Mouse (Mus musculus) ovary, adult 18-20 months (tissue): ENCODE results near the gene Obsl1.

Experiments
- DNase-seq: peaks from one replicate; pipeline ENCODE4 v3.0.0; 2022; ENCODE audit warnings: low spot score, mixed read lengths

Gene Obsl1

DNA sequence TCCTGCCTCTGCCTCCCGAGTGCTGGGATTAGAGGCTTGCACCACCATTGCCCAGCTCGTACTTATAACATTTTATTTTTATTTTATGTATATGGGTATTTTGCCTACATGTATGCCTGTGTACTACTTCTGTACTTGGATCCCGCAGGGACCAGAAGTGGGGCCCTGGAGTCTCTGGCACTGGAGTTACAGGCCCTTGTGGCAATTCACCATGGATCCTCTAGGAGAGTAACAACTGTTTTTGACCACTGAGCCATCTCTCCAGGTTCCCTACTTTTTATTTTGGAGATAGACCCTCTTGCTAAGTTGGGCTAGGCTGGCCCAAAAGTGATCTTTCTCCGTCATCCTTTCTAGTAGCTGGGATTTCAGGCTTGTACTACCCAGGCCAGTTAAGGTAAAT, 12.2 kb upstream of the Obsl1 start:
- no peak for DNase-seq

DNA sequence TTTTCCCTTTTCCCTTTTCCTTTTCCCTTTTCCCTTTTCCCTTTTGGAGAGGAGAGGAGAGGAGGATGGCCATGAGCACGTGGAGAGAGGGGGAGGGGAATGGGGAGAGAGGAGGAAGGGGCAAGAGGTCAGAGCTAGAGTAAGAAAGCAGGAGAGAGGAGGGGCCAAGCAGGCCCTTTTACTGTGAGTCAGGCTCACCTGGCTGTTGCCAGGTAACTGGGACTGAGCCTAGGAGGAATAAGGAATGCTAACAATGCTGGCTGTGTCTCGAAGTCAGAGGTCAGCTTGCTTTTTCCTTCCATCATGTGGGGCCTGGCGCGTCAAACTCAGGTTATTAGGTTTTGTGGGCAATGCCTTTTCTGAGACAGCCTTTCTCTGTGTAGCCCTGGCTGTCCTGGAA, 11.7 kb upstream of the Obsl1 start:
- DNase-seq: no peak

DNA sequence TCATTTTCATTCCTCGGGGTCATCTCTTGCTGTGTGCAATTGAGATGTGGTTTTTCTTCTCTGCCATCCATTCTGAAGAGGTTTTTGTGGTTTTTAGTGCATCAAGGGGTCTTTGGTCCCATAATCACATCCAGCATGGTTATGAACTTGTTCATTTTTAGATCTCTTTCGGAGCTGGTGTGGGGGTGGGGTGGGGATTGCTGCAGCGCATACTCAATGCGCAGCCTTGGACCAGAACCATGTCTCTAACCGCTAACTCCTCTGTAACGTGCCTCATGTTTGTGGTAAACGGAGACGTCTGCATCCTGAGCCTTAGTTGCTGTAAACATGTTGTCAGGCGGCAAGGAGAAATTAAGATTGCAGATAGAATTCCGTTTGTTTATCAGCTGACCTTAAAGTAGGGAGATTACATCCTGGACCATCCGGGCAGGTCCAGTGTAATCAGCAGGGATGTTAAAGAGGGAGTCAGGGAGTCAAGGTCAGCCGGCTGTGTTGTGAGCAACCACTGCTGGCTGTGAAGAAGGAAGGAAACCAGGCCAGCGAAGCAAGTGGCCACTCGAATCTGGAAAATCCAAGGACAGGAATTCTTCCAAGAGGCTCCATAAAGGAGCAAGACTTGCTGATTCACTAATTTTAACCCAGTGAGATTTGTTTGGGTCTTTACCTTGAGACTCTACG, 10.6 kb upstream of the Obsl1 start:
- DNase-seq: peak; percentile 87

DNA sequence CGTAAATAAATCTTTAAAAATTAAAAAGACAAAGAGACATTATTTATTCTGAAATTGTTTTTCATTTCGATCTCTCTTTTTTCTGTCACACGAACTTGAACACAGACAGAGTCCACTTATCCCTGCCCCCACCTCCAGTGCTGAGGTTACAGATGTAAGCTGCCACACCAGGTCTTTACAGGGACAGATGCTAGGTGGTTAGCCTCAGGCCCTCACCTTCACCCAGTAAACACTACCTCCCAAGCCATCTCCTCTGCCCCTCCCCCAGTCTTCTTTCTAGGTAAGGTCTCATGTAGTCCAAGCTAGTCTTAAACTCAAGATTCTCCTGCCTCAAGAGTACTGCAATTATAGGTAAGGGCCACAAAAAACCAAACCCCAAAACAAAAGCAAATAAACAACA, 6.3 kb upstream of the Obsl1 start:
- DNase-seq: no peak

DNA sequence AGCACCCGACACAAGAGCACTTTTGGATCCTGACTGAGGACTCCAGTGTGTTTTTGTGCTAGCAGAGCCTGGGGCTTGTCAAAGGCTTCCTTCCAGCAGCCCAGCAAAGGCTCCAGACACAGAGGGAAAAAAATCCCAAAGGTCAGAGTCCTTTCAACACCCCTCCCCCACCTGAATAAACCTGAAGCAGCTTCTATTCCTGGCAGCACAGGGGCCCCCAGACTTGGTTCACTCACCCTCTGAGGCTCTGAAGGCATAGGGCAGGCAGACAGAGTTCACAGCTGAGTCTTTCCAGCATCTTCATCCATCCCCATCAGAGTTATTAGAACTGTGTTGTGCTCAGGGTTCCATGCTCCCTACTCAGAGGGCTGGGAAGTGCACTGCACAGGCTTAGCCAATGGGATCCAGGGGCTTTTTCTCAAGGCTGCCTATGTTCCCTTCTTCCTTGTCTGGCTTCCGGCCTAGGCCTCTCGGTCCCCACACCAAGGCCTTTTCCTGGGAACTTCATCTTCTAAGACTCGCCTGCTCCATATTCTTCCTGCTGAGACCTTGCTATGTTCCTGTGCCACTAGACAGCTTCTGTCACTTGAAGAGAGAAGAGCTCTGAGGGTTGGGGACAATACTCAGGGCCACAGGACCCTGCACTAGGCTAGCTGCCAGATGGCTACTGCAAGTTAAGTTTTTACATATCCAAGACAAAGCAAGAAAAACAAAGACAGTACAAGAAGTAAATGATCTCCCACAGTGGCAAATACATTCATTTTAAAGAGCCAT, 5.4 kb upstream of the Obsl1 start:
- no peak for DNase-seq

DNA sequence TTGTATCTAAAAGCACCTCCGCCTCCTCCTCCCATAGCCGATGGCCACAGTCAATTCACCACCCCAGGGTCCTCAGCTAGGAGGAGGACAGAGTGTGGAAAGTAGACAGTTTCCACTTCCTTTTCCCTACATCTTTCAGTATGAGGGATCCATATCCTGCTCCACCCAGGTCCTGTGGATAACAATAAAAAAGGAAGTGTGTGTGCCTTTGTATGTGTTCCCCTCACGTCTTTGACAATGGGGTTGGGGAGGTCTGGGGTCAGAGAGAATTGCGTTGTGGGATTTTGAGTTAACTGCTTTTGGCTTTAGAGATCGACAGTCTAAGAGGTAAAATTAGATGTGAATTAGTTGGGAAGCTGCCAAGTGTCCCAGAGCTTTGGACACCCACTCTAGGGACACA, 3.9 kb upstream of the Obsl1 start:
- DNase-seq: no peak

DNA sequence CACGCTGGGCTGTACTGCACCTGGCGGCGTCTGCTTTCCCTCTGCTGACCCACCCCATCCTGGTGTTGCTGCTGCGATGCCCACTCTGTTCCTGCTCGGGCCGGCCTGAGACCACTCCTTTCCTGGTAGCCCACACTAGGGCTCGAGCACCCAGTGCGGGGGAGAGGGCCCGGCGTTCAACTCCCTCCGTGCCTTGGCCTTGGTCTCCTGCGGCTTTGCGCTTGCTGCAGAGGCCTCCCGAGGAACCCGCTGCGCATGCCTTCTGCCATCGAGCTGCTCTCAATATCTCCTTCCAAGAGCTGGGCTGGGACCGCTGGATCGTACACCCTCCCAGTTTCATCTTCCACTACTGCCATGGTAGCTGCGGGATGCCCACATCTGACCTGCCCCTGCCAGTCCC, 3.3 kb upstream of the Obsl1 start:
- DNase-seq: peak; percentile 67

DNA sequence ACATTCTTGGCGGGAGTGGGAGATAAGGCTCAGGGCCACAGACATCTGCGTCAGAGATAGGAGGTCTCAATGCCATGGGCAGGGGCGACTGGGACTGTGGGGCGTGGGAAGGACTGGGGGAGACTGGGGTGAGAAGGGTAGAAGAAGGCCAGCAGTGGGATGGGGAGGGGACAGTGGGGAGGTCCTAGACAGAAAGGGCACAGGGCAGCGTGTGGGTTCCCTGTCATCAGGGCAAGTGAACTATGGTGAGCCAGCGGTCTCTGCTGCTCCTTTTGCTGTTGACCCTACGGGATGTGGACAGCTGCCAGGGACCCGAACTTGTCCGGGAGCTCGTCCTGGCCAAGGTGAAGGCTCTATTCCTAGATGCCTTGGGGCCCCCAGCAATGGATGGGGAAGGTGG, 754 bp upstream of the Obsl1 start, which contains the start of gene Inha:
TSS of gene Inha (plus strand) at position 72 of the 400 bp plus-strand sequence.
- peak; percentile 90 for DNase-seq

DNA sequence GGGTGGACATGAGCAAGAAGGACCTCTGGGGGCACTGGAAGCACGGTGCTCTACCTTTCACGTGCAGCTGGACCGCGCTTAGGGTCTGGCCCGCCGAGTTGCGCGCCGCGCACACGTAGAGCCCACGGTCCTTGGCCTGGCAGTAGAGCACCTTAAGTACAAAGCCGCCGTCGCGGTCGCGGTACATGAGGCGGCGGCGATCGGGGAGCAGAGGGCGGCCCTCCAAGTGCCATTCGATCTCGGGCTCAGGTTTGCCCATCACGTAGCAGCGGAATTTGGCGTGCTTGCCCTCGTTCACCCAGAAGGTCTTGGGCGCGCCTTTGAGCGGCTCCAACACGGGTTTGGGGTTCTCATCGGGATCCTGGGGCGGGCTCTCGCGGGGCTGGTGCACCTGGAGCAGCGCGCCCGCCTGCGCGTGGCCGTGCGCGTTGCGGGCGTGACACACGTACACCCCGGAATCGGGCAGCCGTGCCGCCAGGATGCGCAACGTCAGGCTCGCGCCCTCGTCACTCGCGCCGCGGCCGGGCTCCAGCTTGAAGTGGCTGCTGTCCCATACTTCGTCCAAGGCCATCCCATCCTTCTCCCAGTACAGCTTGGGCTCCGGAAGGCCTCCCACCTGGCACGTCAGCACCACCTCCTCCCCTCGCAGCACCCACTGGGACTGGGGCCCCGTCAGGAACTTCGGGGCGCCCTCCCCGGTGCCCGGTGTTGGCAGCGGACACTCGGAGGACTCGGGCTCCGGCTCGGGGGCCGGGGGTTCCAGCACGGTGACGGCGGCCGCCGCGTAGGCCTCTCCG, 895 bp downstream of the Obsl1 start:
- DNase-seq: peak; percentile 60

DNA sequence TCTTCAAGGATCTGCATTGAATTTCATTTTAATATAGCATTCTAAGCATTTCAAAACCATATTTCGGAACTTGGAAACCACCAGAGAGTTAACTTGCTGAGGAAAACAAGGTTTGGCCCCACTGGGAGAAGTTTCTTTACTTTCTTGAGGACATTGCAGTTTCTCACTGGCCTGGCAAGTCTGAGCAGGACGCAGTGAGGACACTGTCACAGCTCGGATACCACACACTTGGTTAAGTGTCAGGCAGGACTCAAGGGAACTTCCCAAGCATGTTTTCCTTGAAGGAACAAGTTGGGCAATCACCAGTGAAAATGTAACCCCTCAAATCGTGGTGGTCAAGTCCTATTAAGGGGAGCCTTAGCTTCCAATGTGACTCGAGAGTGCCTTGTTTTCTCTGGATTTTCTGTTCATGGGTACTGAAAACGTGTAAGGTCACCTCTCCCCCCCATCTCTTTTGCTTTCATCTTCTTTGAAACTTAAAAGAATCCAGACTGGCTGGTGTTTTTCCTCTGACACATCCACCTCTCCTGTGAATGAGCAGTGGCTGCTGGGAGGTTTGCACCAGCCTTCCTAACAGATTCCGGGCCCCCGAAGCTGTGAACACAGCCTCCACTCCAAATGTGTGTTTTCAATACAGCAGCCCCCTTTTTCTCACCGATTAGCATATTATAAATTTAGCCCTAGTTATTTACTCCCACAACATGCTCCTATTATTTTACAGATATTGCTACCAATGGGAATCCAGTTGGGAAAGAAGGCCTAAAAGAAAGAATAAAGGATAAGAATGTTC, 1.8 kb downstream of the Obsl1 start:
- DNase-seq: no peak

DNA sequence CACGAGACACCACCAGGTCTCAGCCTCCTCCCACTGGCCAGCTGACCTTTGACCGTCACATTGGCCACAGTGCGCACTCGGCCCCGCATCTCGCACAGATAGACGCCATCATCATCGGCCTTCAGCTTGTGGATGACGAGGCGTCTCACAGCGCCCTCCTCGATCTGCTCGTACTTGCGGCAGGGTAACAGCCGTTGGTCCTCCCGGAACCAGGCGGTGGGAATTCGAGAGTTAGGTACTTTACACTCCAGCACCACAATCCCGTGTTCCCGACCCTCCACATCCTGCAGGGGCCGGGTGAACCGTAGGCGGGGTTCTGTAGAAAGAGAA, 2.6 kb downstream of the Obsl1 start:
- DNase-seq: no peak

DNA sequence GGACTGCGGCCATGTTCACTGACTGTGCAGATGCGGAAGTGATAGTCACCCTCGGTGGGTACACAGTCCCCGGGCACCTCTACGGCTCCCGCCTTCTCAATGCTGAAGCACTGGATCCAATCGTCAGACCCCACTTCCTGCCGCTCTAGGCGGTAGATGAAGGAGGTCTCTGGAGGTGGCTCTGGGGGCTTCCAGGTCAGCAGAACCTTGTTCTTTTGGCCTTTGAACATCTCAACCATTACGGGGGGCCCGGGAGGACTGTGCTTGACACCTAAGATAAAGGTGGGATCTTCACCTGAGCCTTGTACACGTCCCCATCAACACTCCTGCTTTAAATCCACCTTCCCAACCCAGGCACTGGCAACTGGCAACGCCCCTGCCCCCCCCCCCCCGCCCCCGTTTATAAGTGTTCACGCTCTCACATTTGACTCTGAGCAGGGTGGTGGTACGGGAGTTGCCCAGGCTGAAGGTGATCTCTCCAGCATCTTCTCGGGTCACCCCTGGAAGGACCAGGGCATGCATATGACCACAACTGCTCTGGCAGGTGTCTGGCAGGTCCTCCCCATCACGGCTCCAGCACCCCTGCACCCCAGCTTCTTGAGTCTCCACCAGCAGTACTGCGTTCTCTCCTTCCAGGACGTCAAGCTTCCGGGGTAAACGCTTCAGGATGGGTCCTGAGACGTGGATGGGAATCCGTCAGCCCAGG, 3.2 kb downstream of the Obsl1 start:
- no peak for DNase-seq

DNA sequence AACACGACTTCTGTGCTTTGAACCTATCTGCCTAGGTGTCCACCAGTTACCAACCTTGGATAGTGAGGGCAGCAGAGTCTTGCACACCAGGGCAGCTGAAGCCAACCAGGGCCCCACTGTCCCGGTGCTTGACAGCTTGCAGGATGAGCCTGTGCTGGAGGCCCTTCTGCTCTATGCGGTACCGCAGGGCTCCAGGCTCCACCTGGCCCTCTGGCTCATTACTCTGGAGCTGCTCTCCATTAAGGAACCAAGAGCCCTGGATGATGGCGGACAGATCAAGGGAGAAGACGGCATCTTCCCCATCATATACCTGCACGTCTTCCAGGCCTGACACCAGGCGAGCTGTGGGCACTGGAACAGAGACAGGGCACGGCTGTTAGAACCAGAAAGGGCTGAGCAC, 4.3 kb downstream of the Obsl1 start:
- no peak for DNase-seq

DNA sequence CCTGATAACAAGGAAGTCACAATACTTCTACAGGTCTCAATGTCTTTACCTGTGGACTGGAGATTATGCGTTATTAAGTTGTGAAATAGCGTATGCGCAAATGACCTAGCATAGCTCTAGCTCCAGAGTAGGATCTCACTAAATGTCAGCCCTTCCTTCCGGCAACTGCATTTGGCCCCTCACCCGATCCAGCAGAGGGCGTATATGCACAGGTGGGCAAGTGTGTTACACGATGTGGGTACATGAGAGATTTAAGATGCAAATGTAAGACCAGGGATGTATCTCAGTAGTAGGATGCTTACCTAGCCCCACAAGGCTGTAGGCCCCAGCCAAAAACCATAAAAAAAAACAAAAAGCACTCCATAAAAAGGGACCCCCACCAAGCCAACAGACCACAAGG, 6.8 kb downstream of the Obsl1 start:
- DNase-seq: no peak

DNA sequence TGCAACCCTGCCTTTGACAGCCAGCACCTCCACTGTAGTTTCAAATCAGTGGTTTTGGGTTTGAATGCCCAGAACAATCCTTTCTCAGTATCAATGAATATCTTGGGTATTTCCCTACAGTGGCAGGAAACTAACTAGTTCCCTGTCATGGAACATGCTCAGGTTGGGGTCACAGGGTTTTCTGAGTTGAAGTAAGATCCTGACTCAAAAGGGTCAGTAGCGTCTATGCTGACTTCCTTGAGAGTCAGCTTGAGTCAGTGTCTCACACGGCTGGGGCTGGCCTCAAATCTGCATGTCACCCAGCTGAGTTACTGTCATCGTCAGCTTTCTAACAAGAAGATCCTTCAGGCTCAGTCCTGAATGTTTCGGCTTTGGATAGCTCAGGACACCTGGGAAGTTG, 7.4 kb downstream of the Obsl1 start:
- no peak for DNase-seq

DNA sequence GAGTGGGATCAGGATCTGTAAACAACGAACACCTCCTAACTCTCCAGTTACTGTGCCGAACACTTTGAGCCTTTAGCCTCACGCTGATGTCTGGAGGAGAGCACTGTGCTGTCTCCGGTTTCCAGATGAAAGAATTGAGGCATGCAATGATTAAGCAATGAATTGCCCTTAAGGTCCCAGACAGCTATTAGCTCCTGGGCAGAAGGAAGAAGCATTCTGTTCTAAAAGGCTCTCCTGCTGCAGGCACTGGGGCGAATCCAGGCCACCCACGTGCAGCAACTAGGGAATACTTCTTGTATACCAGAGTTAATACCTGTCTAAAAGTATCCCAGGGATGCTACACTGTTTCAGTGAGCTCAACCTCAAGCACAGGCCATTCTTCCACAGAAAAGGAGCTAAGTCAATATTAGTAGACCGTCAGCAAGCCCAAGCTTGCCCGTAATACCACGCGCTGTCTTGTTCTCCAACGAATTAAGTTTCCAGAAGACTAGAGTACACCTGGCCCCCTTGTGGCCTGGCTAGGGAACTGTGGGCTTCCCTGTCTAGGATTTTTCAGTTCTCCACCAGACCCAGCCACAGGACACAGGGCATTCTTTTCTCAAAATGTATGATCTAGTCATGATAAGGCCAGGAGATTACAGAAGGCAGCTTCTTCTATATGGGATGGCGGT, 11.2 kb downstream of the Obsl1 start:
- no peak for DNase-seq

DNA sequence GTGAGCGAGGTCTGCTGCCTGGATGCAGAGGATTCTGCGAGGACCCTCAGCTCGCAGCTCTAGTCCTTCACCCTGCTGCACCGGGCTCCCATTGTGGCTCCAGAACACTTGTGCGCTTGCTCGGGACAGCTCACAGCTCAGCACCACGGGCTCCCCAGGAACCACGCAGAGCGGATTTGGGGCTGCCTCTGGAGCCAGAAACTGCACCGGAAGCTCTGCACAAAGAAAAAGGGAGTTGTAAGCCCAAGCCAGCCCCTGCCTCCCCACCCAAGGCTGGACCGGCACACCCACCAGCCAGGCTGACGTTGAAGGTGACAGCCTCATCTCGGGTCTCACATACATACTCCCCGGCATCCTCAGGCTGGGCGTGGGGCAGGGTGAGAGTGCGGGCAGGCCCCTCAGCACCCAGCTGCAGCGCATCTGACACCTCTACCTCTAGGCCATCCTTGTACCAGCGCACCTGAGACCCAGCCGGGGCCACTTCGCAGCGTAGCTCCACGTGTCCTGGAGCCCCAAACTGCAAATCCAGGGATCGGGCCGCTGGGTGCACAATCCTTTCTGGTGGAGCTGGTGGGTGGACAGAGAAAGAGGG, 13.6 kb downstream of the Obsl1 start:
- DNase-seq: no peak

DNA sequence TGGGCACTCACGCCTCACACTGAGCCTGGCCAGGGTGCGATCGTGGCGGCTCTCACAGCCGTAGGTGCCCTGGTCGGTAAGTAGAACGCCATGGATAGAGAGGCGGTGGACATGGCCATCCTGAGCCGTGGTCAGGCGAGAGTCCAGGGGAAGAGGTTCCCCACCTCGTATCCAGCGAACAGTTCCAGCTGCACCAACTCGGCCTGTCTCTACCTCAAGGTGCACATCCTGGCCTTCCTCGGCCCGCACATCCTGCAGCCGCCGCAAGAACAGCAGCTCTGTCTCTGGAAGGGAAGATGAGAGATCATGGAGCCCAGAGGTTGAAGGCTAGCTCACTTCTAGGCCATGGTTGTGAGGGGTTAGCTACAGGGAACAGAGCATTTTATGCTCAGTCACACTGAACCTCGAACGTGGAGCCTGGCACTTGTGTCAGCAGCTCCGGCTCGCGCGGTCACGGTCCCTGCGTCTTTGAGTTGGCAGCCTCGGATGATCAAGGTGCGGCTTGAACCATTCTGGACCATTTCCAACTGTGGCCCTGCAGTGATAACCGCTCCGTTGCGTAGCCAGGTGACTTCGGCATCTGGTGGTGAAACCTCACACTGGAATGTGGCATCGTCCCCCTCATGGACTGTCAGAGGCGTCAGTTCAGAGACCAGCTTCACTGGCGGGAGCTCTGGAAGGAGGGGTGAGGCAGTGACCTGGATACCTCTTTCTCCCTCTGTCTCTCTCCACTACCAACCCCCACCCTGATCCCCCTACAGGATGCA, 15.3 kb downstream of the Obsl1 start:
- no peak for DNase-seq

DNA sequence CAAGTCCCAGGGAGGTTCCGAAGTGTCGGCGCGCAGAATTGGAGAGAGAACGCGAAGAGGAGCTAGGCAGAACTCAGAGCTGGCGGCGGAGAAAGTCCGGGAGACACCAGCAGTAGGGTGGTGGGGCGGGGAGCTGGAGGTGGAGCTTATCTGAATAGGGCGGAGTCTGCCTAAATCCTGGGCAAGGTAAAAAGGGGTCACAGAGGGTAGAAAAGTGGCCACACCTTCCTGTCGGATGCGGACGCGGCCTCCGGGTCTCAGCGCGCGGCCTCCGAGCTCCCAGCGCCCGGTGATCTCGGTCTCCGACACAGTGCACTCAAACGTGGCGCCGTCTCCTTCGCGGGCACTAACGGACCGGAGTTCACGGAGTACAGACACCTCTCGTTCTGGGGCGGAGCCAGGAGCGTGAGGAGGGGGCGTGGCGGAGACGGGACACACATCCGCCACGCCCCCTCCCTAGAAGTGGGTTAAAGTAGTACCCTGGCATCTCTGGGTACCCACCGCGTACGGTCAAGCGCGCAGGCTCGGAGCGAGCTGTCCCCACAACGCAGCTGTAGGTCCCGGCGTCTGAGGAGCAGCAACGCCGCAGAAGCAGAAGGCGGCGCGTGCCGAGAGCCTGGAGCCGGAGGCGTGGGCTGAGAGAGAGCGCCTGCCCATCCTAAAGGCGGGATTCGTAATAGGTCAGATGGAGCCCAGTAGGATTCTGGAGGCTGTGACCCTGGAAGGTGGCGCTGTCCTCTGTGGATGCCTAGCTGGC, 18.7 kb downstream of the Obsl1 start:
- DNase-seq: peak; percentile 62
